Mouse (Mus musculus) spleen, embryonic (tissue): ENCODE results near the gene Txnip.

Experiments used
- CTCF ChIA-PET: fragments of 350-600 bp; sonication (Branson Sonifier 250); formaldehyde crosslinking; loops from one replicate; lab custom pipeline; 2022; lab: Charles Lee

Txnip gene

DNA sequence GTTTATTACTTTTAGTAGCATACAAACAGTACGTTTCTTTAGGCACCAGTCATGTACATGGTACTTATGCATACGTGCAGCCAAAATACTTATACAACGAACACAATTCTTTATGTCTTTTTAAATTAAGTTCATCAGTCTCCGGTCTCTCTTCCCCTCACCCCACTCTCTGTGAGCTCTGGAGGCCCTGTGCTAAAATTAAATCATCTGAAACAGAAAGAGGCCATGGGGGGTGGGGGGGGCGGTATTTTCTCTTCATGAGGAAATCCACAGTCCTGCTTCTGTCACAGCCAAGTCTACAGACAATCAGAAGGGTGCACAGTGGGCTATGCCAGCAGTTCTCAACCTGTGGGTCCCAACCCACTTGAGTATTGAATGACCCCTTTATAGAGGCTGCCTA, 8.4 kb upstream of the Txnip start:
- CTCF ChIA-PET: interaction anchor here (0.5 to 1.5 kb wide), 2 partner anchors 17 to 28 kb away, joined by 4 to 5 read pairs; partner anchors contain the start of gene Gm16253

- CTCF ChIA-PET: interaction anchor here (3.5 kb wide), 1 partner anchor 29 kb away, joined by 18 read pairs; no protein-coding TSS in a partner anchor
These were observed 6.6 kb upstream of the Txnip start for GRCm38 (mm10) chr3:96551203-96551602.

- CTCF ChIA-PET: interaction anchor here (3.5 kb wide), 1 partner anchor 29 kb away, joined by 18 read pairs; no protein-coding TSS in a partner anchor
These were observed 5.9 kb upstream of the Txnip start for GRCm38 (mm10) chr3:96551890-96552289.

DNA sequence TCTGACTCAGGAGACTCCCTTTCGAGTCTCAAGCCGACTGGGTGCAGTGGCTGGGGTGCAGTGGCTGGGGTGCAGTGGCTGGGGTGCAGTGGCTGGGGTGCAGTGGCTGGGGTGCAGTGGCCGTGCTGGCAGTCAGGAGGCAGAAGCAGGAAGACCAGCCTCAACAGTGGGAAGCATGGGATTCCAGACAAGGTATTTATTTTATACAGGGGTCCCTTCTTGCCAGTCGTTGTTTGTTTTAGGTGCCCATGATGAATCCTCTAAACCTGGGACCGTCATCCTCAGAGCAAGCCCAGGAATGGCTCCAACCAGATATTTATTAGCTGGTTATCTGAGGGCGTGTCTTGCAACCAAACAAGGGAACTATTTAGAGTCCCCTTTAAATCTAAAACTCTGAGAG, 4.2 kb upstream of the Txnip start:
- CTCF ChIA-PET: interaction anchor here (0.6 to 3.5 kb wide), 3 partner anchors 13 to 51 kb away, joined by 3 to 18 read pairs (median 3); no protein-coding TSS in a partner anchor

- CTCF ChIA-PET: interaction anchor here (0.6 to 0.7 kb wide), 2 partner anchors 43 to 51 kb away, joined by 3 read pairs; partner anchors contain the start of gene Ankrd34a
These were observed 3.5 kb upstream of the Txnip start for GRCm38 (mm10) chr3:96554251-96554650.

DNA sequence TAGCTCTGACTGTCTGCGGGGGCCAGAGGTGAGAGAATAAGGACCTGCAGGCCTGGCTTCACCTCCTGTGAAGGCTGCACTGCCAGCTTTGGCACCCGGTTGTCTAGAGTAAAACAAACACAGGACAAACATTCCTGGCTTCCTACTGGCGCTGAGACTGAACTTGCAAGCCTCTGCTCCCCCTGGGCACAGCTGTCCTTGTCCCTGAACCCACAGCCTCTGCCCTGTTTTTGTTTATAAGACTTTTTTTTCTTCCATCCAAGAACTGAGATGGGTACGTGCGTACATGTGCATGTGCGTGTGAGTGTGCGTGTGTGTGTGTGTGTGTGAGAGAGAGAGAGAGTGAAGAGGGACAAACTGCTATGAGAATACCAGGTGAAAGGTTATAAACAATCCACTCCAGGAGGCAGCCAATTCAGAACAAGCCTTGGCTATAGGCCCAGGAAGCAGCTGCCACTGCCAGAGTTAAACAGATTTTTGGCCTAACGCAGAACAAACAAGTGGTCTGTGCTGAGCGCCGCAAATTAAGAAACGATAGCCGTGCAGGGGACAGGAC, 2.6 kb upstream of the Txnip start:
- CTCF ChIA-PET: interaction anchor here (0.6 to 0.7 kb wide), 2 partner anchors 26 to 42 kb away, joined by 3 to 5 read pairs; partner anchors contain the start of gene Ankrd34a

GRCm38 (mm10) chr3:96555999-96556614, 1.6 kb upstream of the Txnip start:
- CTCF ChIA-PET: interaction anchor here (0.6 kb wide), 1 partner anchor 11 kb away, joined by 3 read pairs; no protein-coding TSS in a partner anchor

DNA sequence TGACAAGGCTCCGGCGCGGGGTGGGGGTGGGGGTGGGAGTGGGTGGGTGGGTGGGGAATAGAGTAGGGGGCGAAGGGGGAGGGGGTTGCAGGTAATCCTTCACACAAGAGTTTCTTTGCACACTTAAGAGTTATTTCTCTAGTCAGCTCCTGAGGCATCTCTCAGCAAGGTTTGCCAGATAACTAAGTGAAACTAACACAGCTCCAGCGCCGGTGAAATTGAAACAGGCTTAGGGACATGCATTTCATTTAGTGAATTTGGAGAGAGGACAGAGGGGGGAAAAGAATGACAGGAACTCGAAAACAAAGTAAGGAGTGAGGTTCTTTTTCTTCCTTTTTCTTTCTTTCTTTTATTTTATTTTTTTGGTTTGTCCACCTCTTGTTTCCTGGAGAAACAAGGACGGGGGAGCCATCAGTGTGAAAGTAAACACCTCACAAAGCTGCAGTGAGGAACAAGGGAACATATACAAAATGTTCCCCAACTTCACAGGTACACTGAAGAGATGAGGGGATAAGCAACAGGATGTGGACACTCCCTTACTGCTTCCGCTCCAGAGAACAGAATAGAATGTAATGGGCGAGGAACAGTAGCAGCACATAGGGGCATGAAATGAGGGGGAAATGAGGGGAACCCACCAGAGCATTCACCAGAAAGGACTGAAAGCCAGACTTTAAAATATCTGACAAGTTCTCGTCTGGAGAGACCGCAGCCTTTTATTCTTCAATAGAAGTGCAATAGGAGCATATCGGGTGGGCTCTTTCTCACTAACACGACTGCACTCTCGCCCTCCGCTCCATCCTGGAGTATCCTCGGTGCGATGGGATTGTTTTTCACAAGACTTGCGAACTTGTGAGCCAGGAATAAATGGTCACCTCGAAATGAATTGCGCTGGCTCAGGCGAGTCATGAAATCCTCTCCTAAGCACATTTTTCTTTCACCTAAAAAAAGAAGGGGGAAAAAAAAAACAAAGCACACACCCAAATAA, 814 bp upstream of the Txnip start:
- CTCF ChIA-PET: interaction anchor here (0.6 kb wide), 1 partner anchor 12 kb away, joined by 3 read pairs; no protein-coding TSS in a partner anchor

DNA sequence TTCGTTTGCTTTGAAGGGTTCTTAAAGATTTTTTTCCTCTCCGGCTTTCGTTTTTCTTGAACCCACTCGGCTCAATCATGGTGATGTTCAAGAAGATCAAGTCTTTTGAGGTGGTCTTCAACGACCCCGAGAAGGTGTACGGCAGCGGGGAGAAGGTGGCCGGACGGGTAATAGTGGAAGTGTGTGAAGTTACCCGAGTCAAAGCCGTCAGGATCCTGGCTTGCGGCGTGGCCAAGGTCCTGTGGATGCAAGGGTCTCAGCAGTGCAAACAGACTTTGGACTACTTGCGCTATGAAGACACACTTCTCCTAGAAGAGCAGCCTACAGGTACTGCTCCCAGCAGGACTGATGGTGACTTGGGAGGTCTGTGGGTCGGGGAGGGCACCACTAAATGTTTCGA, 402 bp downstream of the Txnip start:
- CTCF ChIA-PET: interaction anchor here (1.2 kb wide), 1 partner anchor 18 kb away, joined by 4 read pairs; the partner anchor contains the start of gene Gm16253

- CTCF ChIA-PET: interaction anchor here (0.5 to 1.2 kb wide), 2 partner anchors 18 to 71 kb away, joined by 3 to 4 read pairs; partner anchors contain the start of genes Gm16253 and Rbm8a
These were observed 975 bp downstream of the Txnip start for GRCm38 (mm10) chr3:96558668-96559196.

DNA sequence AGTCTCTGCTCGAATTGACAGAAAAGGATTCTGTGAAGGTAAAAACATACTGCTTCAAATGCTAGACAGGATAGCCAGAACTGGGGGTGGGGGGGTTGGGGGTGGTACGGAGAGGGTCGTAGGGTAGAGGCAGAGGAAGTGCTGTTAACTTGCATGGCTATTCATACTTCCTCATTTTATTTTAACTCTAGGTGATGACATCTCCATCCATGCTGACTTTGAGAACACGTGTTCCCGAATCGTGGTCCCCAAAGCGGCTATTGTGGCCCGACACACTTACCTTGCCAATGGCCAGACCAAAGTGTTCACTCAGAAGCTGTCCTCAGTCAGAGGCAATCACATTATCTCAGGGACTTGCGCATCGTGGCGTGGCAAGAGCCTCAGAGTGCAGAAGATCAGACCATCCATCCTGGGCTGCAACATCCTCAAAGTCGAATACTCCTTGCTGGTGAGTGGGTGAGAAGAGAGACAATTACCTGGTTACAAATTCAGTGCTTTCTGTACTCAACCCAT, 1.7 kb downstream of the Txnip start:
- CTCF ChIA-PET: interaction anchor here (0.5 kb wide), 1 partner anchor 70 kb away, joined by 3 read pairs; the partner anchor contains the start of gene Rbm8a

DNA sequence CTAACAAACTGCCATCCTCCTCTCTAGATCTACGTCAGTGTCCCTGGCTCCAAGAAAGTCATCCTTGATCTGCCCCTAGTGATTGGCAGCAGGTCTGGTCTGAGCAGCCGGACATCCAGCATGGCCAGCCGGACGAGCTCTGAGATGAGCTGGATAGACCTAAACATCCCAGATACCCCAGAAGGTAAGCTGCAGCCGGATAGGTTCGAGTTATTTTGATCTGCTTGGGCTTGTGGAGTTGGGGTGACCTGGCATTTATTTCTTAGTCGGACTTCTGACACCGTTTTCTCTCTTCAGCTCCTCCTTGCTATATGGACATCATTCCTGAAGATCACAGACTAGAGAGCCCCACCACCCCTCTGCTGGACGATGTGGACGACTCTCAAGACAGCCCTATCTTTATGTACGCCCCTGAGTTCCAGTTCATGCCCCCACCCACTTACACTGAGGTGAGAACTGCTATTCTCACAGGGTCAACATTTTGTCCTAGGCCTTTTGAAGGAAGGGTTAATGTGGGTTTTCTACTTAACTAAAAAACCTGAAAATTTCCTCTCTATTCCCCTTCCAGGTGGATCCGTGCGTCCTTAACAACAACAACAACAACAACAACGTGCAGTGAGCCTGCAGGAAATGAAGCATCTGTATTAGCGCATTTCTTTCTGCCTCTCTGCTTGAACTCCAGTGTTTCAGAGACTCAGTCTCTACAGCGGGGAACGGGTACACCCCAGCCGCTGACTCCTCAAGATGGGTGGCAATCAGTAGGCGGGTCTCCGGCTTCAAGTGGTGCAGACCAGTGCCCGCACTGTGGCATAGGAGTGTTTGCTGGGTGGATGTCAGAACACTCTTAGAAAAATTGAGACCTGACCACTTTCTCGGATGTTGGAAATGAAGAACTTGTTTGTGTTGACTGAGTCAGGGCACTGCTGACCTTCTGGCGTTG, 2.4 kb downstream of the Txnip start:
- CTCF ChIA-PET: no interaction called here

DNA sequence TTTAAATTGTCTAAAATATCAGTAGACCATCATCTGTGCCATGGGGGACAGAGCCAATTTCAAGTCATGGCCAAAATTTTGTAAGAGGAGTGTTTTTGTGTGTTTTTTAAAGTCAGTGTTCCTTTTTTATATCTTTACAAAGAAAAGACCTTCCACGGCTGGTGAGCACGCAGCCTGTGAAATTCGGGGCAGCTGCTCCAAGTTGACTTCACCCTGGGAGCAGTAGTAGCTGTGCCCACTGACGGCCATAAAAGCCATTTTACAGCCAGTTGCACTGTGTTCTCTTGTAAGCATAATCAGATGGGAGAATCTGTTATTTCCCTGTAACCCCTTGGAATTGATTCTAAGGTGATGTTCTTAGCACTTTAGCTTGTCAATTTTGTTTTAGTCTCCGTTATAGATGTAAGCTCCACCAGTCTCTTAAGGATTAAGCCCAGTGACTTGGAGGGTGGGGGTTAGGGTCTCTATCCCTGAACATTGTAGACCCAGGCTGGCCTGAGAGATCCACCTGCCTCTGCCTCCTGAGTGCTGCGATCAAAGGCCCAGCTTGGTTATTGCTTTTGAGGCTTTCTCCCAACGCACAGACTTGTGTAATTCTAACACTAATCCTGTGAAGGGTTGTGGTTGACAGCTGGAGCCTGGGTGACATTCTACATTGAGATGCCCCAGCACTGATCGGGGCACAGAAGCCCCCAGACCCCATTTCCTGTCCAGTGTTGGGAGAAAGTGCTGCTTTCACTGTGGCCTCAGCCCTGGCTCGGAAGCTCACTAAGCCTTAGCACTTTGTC, 3.3 kb downstream of the Txnip start:
- CTCF ChIA-PET: interaction anchor here (0.8 kb wide), 1 partner anchor 69 kb away, joined by 3 read pairs; the partner anchor contains the start of gene Rbm8a

DNA sequence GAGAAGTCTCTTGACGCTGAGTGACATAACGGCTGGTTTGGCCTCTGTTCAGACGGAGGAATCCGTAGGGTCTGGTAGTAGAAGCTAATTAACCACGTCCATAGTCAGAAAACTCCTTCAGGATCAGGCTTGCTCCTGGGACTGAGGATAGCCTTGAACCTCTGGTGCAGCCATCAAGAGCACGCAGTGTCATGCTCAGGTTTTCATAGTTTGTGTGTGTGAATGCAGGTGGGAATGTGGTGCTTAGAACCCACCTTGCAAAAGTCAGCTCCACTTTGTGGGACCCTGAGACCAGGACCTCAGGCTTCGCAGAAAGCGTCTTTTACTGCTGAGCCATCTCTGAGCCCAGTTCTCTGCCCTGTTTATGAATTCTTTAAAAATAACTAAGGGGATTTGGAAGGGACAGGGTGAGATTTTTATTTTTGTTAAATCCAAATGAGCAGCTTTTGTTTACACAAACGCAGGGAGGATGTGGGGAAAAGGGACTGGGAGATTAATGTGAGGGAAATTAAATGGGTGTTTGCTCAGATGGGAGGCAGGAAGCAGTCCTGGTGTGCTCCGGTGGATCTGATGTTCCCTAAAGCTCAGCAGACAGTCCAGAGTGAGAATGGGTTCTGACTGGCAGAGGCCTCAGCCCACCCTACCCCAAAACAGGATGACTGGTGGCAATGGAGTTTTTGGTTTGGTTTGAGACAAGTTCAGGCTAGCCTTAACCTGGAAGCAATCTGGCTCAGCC, 4.4 kb downstream of the Txnip start:
- CTCF ChIA-PET: interaction anchor here (0.7 to 1.3 kb wide), 3 partner anchors 15 to 364 kb away, joined by 3 to 5 read pairs (median 3); partner anchors contain the start of gene Gm16253

- CTCF ChIA-PET: interaction anchor here (0.6 to 1.3 kb wide), 2 partner anchors 13 to 14 kb away, joined by 5 read pairs; partner anchors contain the start of gene Gm16253
These were observed 5.5 kb downstream of the Txnip start for GRCm38 (mm10) chr3:96563267-96563666.

DNA sequence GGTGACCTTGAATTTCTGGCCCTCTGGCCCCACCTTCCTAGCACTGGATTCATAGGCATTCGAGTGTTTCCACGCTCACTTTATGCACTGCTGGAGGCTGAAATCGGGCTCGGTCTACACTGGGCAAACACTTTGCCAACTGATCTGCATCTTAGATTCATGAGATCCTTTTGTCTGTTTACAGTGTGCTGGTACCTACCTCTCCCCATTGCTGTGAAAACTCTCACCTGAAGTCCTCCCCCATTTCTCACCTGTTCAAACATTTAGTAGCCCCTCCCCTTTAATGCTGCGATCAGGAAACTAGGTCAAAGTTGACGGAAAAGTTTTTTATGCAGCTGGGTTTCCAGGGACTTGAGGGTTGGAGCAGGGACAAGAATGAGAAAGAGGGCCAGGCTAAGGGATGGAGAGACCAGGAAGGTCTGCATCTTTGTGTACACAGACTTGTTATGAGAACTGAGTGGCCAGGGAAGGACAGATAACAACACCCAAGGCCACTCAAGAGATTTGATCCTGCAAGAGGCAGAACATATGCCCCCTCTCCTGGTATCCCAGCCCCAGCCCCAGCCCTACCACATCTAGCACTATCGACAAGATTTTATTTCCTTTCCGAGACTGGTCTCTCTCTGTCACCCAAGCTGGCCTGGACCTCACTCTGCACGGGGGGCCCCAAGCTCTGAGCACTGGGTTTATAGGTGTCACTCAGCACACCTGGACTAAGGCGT, 6.3 kb downstream of the Txnip start:
- CTCF ChIA-PET: no interaction called here

- CTCF ChIA-PET: no interaction called here
These were observed 6.9 kb downstream of the Txnip start for GRCm38 (mm10) chr3:96564633-96565032.
